Mouse (Mus musculus): ENCODE data around the gene Fxyd6. TPM values are rescaled to one million over a fixed set of nuclear protein-coding genes. Genes with fewer than 3 reads are reported as not detected.

The Fxyd6 gene
- polyA plus RNA-seq, 1 experiment = not detected

DNA sequence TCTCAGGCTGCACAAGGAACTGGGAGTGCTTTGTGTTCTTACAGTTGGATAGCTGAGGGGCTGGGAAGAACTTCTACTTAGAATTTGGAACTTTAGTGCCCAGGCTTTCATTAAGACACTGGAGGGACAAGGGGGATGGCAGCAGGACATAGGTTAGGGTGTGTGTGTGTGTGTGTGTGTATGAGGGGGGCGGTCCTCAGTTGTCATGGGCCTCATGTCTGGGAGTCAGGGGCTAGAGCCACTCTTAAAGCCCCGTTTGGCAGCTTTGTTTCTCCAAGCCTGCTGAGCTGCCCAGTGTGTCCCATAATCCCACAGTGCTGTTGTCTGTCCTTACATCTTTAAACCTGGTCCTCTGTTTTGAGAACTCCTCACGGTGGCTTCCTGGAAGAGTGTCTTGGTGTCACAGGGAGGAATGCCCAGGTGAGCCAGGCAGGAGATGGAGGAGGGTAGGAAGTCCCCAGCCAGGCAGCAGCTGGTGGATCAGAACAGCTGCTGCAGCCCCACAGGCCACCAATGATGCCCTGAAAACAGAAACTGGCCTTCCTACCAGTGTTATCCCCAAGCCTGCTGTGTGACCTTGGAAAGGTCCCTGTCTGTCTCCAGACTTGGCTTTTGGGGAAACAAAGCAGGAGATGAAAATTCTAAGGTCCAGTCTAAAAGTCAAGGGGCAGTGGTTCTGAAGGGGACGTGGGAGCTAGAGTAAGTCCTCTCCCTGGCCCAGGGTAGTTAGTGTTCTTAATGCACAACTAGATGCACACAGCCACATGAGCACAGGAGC is 42.9 kb downstream of the Fxyd6 start:
- Histone ChIP-seq H3K4me1 (ENCODE audit: control insufficient read depth) (no peaks in the 10 kb centered on the region), H3K9me3 (ENCODE audit: control insufficient read depth, low read length) (no peaks in the 10 kb centered on the region), H3K36me3 (ENCODE audit: control insufficient read depth) (no peaks in the 10 kb centered on the region), H3K27me3 (ENCODE audit: control insufficient read depth) (no peaks in the 10 kb centered on the region), H3K4me3 (replicated peaks) (no peak overlapping the region)
- TF ChIP-seq GATA1 (IDR thresholded peaks at IDR 0.05; ENCODE audit: low read length) = no peak
- TF ChIP-seq TAL1 (IDR thresholded peaks at IDR 0.05; ENCODE audit: low read length) = no peak

GRCm38 (mm10) chr9:45413478-45414140 is 43.6 kb downstream of the Fxyd6 start:
- Histone ChIP-seq H3K36me3 (ENCODE audit: control insufficient read depth) (no peaks in the 10 kb centered on the region), H3K27me3 (ENCODE audit: control insufficient read depth) (no peaks in the 10 kb centered on the region), H3K4me3 (replicated peaks) (no peak overlapping the region), H3K4me1 (ENCODE audit: control insufficient read depth) (no peaks in the 10 kb centered on the region), H3K9me3 (ENCODE audit: control insufficient read depth, low read length) (no peaks in the 10 kb centered on the region)
- TF ChIP-seq TAL1 (IDR thresholded peaks at IDR 0.05; ENCODE audit: low read length) = no peak
- no peak for TF ChIP-seq GATA1 (IDR thresholded peaks at IDR 0.05; ENCODE audit: low read length)

- no peak for TF ChIP-seq GATA1 (IDR thresholded peaks at IDR 0.05; ENCODE audit: low read length)
- TF ChIP-seq TAL1 (IDR thresholded peaks at IDR 0.05; ENCODE audit: low read length) = no peak
- no peak overlapping the region for H3K4me3 ChIP-seq (replicated peaks)
- no peaks in the 10 kb centered on the region for H3K27me3 ChIP-seq (ENCODE audit: control insufficient read depth)
- H3K4me1 ChIP-seq (ENCODE audit: control insufficient read depth) = no peaks in the 10 kb centered on the region
- H3K36me3 ChIP-seq (ENCODE audit: control insufficient read depth) = no peaks in the 10 kb centered on the region
- H3K9me3 ChIP-seq (ENCODE audit: control insufficient read depth, low read length) = no peaks in the 10 kb centered on the region
Measured at GRCm38 (mm10) chr9:45415912-45416311, 45.9 kb downstream of the Fxyd6 start.

DNA sequence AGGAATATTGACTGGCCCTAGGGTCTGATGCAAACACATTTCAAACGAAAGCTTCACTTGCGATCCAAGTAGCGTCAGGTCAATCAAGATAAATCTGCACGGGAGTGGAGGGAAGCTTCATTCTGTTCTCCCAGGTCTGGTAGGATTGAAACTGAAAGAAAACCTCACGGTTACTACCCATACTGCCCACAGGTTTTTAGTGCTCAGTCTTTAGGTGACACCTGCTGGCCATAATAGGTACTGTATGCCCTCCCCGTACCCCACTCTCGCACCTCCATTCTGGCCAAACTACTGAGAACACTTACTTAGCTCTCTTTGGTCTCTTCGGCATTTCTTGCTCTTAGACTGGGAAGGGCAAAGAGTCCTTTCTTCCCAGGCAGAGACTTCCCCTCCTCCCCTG is 47.3 kb downstream of the Fxyd6 start:
- Histone ChIP-seq H3K27me3 (ENCODE audit: control insufficient read depth) (no peaks in the 10 kb centered on the region), H3K4me1 (ENCODE audit: control insufficient read depth) (no peaks in the 10 kb centered on the region), H3K9me3 (ENCODE audit: control insufficient read depth, low read length) (no peaks in the 10 kb centered on the region), H3K36me3 (ENCODE audit: control insufficient read depth) (no peaks in the 10 kb centered on the region), H3K4me3 (replicated peaks) (no peak overlapping the region)
- TF ChIP-seq TAL1 (IDR thresholded peaks at IDR 0.05; ENCODE audit: low read length) = no peak

DNA sequence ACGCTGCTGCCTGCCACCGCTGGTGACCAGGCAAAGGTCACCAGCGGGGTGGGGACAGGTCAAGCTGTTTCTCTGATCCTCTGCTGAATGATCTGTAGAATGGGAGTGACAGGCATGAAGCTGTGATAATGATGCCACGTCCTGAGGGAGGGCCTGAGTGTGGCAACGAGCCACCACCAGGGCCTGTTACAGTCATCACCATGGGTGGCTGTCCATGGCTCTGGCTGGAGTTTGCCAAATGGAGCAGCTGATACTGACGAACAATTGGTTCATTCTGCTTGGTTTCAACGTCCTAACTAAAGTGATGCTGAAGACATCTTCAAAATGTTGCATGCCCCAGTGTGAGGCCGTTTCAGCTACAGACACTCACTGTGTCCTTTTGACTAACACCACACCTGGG is 48.3 kb downstream of the Fxyd6 start:
- Histone ChIP-seq H3K27me3 (ENCODE audit: control insufficient read depth) (no peaks in the 10 kb centered on the region), H3K36me3 (ENCODE audit: control insufficient read depth) (no peaks in the 10 kb centered on the region), H3K4me1 (ENCODE audit: control insufficient read depth) (no peaks in the 10 kb centered on the region), H3K9me3 (ENCODE audit: control insufficient read depth, low read length) (no peaks in the 10 kb centered on the region), H3K4me3 (replicated peaks) (no peak overlapping the region)
- TF ChIP-seq TAL1 (IDR thresholded peaks at IDR 0.05; ENCODE audit: low read length) (no peak), GATA1 (IDR thresholded peaks at IDR 0.05; ENCODE audit: low read length) (no peak)

GRCm38 (mm10) chr9:45421209-45421608 is 51.2 kb downstream of the Fxyd6 start:
- Histone ChIP-seq H3K36me3 (ENCODE audit: control insufficient read depth) (no peaks in the 10 kb centered on the region), H3K4me1 (ENCODE audit: control insufficient read depth) (no peaks in the 10 kb centered on the region), H3K9me3 (ENCODE audit: control insufficient read depth, low read length) (no peaks in the 10 kb centered on the region), H3K4me3 (replicated peaks) (no peak overlapping the region), H3K27me3 (ENCODE audit: control insufficient read depth) (no peaks in the 10 kb centered on the region; the same call in 1 of the 2 replicates)
- TF ChIP-seq TAL1 (IDR thresholded peaks at IDR 0.05; ENCODE audit: low read length) (no peak), GATA1 (IDR thresholded peaks at IDR 0.05; ENCODE audit: low read length) (no peak)

DNA sequence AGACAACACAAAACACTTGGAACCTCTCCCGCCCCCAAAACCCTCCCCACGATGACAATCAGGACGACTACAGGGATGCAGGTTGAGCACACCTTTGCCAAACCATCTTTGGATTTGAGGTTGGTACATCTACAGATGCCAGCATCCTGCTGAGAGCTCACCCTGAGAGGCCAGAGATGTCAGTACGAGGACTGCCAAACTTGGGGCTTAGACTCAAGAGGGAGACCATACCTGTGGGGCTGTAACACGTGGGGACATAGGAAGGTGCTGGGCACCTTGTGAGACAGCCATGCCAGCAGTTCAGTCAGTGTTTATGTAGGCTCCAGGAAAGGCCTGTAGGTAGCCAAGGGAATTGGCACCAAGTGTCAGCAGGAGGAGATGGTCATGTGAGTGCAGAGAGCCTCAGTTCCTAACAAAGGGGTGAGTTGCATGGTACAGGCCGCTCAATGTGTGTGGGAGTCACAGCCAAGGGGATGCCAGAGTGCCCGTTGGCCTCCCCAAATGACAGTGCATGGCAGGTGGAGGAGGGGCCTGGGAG is 52.8 kb downstream of the Fxyd6 start:
- no peak overlapping the region for H3K4me3 ChIP-seq (replicated peaks)
- no peaks in the 10 kb centered on the region; the same call in 1 of the 2 replicates for H3K27me3 ChIP-seq (ENCODE audit: control insufficient read depth)
- H3K4me1 ChIP-seq (ENCODE audit: control insufficient read depth) = no peaks in the 10 kb centered on the region
- no peaks in the 10 kb centered on the region for H3K36me3 ChIP-seq (ENCODE audit: control insufficient read depth)
- TF ChIP-seq GATA1 (IDR thresholded peaks at IDR 0.05; ENCODE audit: low read length) = no peak
- TF ChIP-seq TAL1 (IDR thresholded peaks at IDR 0.05; ENCODE audit: low read length) = no peak
- no peaks in the 10 kb centered on the region for H3K9me3 ChIP-seq (ENCODE audit: control insufficient read depth, low read length)

DNA sequence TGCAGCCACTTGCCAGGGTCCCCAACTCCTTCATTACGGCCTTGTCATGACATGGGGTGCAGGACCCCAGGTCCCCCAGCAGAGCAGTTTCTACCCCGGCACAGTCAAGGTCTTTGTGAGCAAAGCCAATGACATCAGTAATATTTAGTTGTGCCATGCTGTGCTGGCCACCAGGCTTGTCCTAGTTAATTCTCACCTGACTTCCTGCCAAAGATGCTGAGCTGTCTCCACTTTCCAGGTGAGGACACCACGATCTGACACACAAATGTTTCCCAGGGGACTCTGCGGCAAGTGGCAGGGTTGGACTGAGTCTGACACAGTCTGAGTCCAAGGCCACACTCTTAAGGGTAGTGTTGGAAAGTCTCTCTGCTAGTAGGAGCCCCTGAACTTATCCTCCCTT is 56.5 kb downstream of the Fxyd6 start, which contains the start of gene Dscaml1:
Gene Dscaml1, plus strand, starts transcription at position 173 of the 400 bp plus-strand sequence.
- no peaks in the 10 kb centered on the region for H3K4me1 ChIP-seq (ENCODE audit: control insufficient read depth)
- H3K27me3 ChIP-seq (ENCODE audit: control insufficient read depth) = peaks cover 27% of the 10 kb centered on the region
- TF ChIP-seq TAL1 (IDR thresholded peaks at IDR 0.05; ENCODE audit: low read length) (no peak), GATA1 (IDR thresholded peaks at IDR 0.05; ENCODE audit: low read length) (no peak)
- no peaks in the 10 kb centered on the region for H3K9me3 ChIP-seq (ENCODE audit: control insufficient read depth, low read length)
- H3K36me3 ChIP-seq (ENCODE audit: control insufficient read depth) = no peaks in the 10 kb centered on the region
- no peak within 1 kb of the TSS for H3K4me3 ChIP-seq (replicated peaks)

GRCm38 (mm10) chr9:45429392-45429791 is 59.4 kb downstream of the Fxyd6 start:
- H3K36me3 ChIP-seq (ENCODE audit: control insufficient read depth) = no peaks in the 10 kb centered on the region
- no peak for TF ChIP-seq TAL1 (IDR thresholded peaks at IDR 0.05; ENCODE audit: low read length)
- no peak for TF ChIP-seq GATA1 (IDR thresholded peaks at IDR 0.05; ENCODE audit: low read length)
- no peaks in the 10 kb centered on the region for H3K9me3 ChIP-seq (ENCODE audit: control insufficient read depth, low read length)
- H3K4me1 ChIP-seq (ENCODE audit: control insufficient read depth) = no peaks in the 10 kb centered on the region
- H3K27me3 ChIP-seq (ENCODE audit: control insufficient read depth) = peaks cover 38% of the 10 kb centered on the region
- no peak overlapping the region for H3K4me3 ChIP-seq (replicated peaks)
